Mouse (Mus musculus) testis, adult 2 months (tissue): ENCODE results near the gene Rab11fip3.

Source experiments
- CTCF ChIP-seq: fragments of 200-500 bp; IDR thresholded peaks from 2 replicates; pipeline ENCODE4 v1.5.1; 2012; ENCODE audit warnings: low read depth, mild to moderate bottlenecking, inconsistent platforms, low read length, moderate library complexity; ENCODE audit not compliant: control insufficient read depth, insufficient read depth, insufficient replicate concordance
- POLR2A ChIP-seq: fragments of 200-500 bp; IDR thresholded peaks from 2 replicates; pipeline ENCODE4 v1.6.1; 2012; ENCODE audit warnings: low read depth, mild to moderate bottlenecking, inconsistent platforms, low read length, moderate library complexity; ENCODE audit not compliant: control insufficient read depth

- TF ChIP-seq POLR2A (no peak), CTCF (no peak)
Measured at GRCm38 (mm10) chr17:26052706-26053105, 16.6 kb downstream of the Rab11fip3 start.
